Mouse (Mus musculus) gastrocnemius, postnatal 10 days (tissue): ENCODE results near the gene Fosl2. TPM values are rescaled to one million over a fixed set of nuclear protein-coding genes. Genes with fewer than 3 reads are reported as not detected.

Source experiments
- DNase-seq: peaks from one replicate; pipeline ENCODE4 v3.0.0; 2021; ENCODE audit warnings: mixed read lengths
- long read RNA-seq, 2 experiments: library from polyadenylated mRNA; stranded (forward); transcript quantifications; one replicate each; pipeline ENCODE4 v2.0.0; 2021
- total RNA-seq, 2 experiments: library from RNA; stranded (reverse); gene quantifications; 2 replicates each; pipeline ENCODE4 v1.2.3; 2021

Fosl2 gene
- total RNA-seq, result 10 to 100 TPM; 30.2 to 33.1 TPM
- long read RNA-seq, experiment 1, full-length matches to known transcripts, result 3 of 11 reads
- long read RNA-seq, experiment 1, partial matches to known transcripts, result 0 of 11 reads
- long read RNA-seq, experiment 1, other reads (novel, unspliced or antisense), result 8 of 11 reads
- long read RNA-seq, experiment 2, full-length matches to known transcripts, result 2 of 15 reads
- long read RNA-seq, experiment 2, partial matches to known transcripts, result 0 of 15 reads
- long read RNA-seq, experiment 2, other reads (novel, unspliced or antisense), result 13 of 15 reads

- DNase-seq, result peak; percentile 87
Measured at GRCm38 (mm10) chr5:32135336-32136206, at the start of gene Fosl2. Fosl2 (plus strand) TSS chr5:32135801.

GRCm38 (mm10) chr5:32085971-32086370 lies 49.6 kb upstream of the Fosl2 start:
- DNase-seq, result no peak

GRCm38 (mm10) chr5:32086526-32087090 lies 49.0 kb upstream of the Fosl2 start:
- no peak for DNase-seq

- DNase-seq, result no peak
Measured at GRCm38 (mm10) chr5:32089481-32089880, 46.1 kb upstream of the Fosl2 start.

- no peak for DNase-seq
Measured at GRCm38 (mm10) chr5:32092281-32092680, 43.3 kb upstream of the Fosl2 start.

- no peak for DNase-seq
Measured at GRCm38 (mm10) chr5:32098691-32099090, 36.9 kb upstream of the Fosl2 start.

- DNase-seq, result peak; percentile 90
Measured at GRCm38 (mm10) chr5:32102484-32102883, 33.1 kb upstream of the Fosl2 start.

GRCm38 (mm10) chr5:32102971-32103431 lies 32.6 kb upstream of the Fosl2 start:
- peak; percentile 70 for DNase-seq

- no peak for DNase-seq
Measured at GRCm38 (mm10) chr5:32103545-32103944, 32.1 kb upstream of the Fosl2 start.

- DNase-seq, result no peak
Measured at GRCm38 (mm10) chr5:32104119-32104990, 31.2 kb upstream of the Fosl2 start.

GRCm38 (mm10) chr5:32106473-32107140 lies 29.0 kb upstream of the Fosl2 start:
- peak; percentile 40 for DNase-seq

GRCm38 (mm10) chr5:32110651-32111050 lies 24.9 kb upstream of the Fosl2 start:
- no peak for DNase-seq

- DNase-seq, result no peak
Measured at GRCm38 (mm10) chr5:32112206-32112916, 23.2 kb upstream of the Fosl2 start.

GRCm38 (mm10) chr5:32120901-32121376 lies 14.7 kb upstream of the Fosl2 start:
- DNase-seq, result no peak

- DNase-seq, result no peak
Measured at GRCm38 (mm10) chr5:32121936-32122335, 13.7 kb upstream of the Fosl2 start.

GRCm38 (mm10) chr5:32122363-32122762 lies 13.2 kb upstream of the Fosl2 start:
- no peak for DNase-seq

- DNase-seq, result no peak
Measured at GRCm38 (mm10) chr5:32124957-32125356, 10.6 kb upstream of the Fosl2 start.

GRCm38 (mm10) chr5:32127226-32127625 lies 8.4 kb upstream of the Fosl2 start:
- no peak for DNase-seq

- no peak for DNase-seq
Measured at GRCm38 (mm10) chr5:32127927-32128326, 7.7 kb upstream of the Fosl2 start.

- peak; percentile 72 for DNase-seq
Measured at GRCm38 (mm10) chr5:32132971-32133501, 2.6 kb upstream of the Fosl2 start.
